Mouse (Mus musculus) forebrain, embryonic 15.5 days (tissue): Measurements from ENCODE around the gene Pllp. TPM values are rescaled to one million over a fixed set of nuclear protein-coding genes. Genes with fewer than 3 reads are reported as not detected.

Source experiments
- ATAC-seq: fragments of 200-750 bp; cut with Nextera tagmentation; replicated peaks from 2 replicates; pipeline ENCODE4 v1.8.0; 2017; ENCODE audit warnings: mild to moderate bottlenecking, moderate TSS enrichment, moderate library complexity
- H3K27ac ChIP-seq: fragments of 300-500 bp; sonication (generic); replicated peaks from 2 replicates; pipeline ENCODE4 v1.5.1; 2015; ENCODE audit warnings: mild to moderate bottlenecking, inconsistent platforms
- H3K27me3 ChIP-seq: fragments of 300-500 bp; sonication (generic); 2 replicates; pipeline ENCODE4 v1.6.1; 2015; ENCODE audit warnings: inconsistent platforms
- H3K36me3 ChIP-seq: fragments of 300-500 bp; sonication (generic); 2 replicates; pipeline ENCODE4 v1.6.1; 2015; ENCODE audit warnings: mild to moderate bottlenecking, inconsistent platforms
- H3K4me1 ChIP-seq: fragments of 300-500 bp; sonication (generic); 2 replicates; pipeline ENCODE4 v1.6.1; 2015; ENCODE audit warnings: inconsistent platforms
- H3K4me2 ChIP-seq: fragments of 300-500 bp; sonication (generic); replicated peaks from 2 replicates; pipeline ENCODE4 v1.6.1; 2015; ENCODE audit warnings: mild to moderate bottlenecking, inconsistent platforms
- H3K4me3 ChIP-seq: fragments of 300-500 bp; sonication (generic); 2 replicates; pipeline ENCODE4 v1.5.1; 2015; ENCODE audit warnings: mild to moderate bottlenecking, inconsistent platforms
- H3K9ac ChIP-seq: fragments of 300-500 bp; sonication (generic); replicated peaks from 2 replicates; pipeline ENCODE4 v1.6.1; 2015; ENCODE audit warnings: mild to moderate bottlenecking, inconsistent platforms
- H3K9me3 ChIP-seq: fragments of 300-500 bp; sonication (generic); 2 replicates; pipeline ENCODE4 v1.6.1; 2016; ENCODE audit warnings: inconsistent platforms
- WGBS: fragments of 180-500 bp; shearing (Covaris S2); methylation state at CpG from one replicate; pipeline ENCODE4 v1.1.7; 2015; ENCODE audit warnings: mixed read lengths; 5-methylcytosine and 5-hydroxymethylcytosine counted together
- polyA plus RNA-seq: library from polyadenylated mRNA; unstranded; fragments of >200 nt; fragmentation: Nextera tagmentation; extraction: Ambion mirVana; gene quantifications from 2 replicates; pipeline ENCODE4 v1.2.1, GENCODE M21; 2015

Gene Pllp
- polyA plus RNA-seq, 1 experiment from 2014 or later: 1.3 TPM

GRCm38 (mm10) chr8:94674384-94674783 lies 21.7 kb downstream of the Pllp start:
- peaks cover 48% of the 10 kb centered on the region for H3K36me3 ChIP-seq
- no peak overlapping the region for H3K9ac ChIP-seq
- H3K4me3 ChIP-seq: no peak overlapping the region
- no peak for ATAC-seq
- H3K27me3 ChIP-seq: no peaks in the 10 kb centered on the region
- H3K27ac ChIP-seq: no peak overlapping the region
- H3K4me2 ChIP-seq: no peak overlapping the region
- H3K9me3 ChIP-seq: no peaks in the 10 kb centered on the region
- WGBS: 95% methylated on average over 5 of the region's 5 CpGs
- peaks cover 8% of the 10 kb centered on the region; the same call in 1 of the 2 replicates for H3K4me1 ChIP-seq

- peak within 1 kb of the TSS; percentile 71 for H3K4me3 ChIP-seq
- peak; percentile 99 for ATAC-seq
- no peaks in the 10 kb centered on the region for H3K27me3 ChIP-seq
- H3K27ac ChIP-seq: peak within 1 kb of the TSS; percentile 90
- peaks cover 15% of the 10 kb centered on the region for H3K4me1 ChIP-seq
- peak within 1 kb of the TSS; percentile 88 for H3K9ac ChIP-seq
- peaks cover 20% of the 10 kb centered on the region for H3K36me3 ChIP-seq
- WGBS: under 1% methylated on average over 73 of the region's 74 CpGs
- H3K9me3 ChIP-seq: no peaks in the 10 kb centered on the region
- H3K4me2 ChIP-seq: peak within 1 kb of the TSS; percentile 58
These were observed 29.4 kb downstream of the Pllp start, which contains the start of gene Arl2bp for GRCm38 (mm10) chr8:94666456-94667308. TSS of gene Arl2bp (plus strand) at chr8:94666600.

DNA sequence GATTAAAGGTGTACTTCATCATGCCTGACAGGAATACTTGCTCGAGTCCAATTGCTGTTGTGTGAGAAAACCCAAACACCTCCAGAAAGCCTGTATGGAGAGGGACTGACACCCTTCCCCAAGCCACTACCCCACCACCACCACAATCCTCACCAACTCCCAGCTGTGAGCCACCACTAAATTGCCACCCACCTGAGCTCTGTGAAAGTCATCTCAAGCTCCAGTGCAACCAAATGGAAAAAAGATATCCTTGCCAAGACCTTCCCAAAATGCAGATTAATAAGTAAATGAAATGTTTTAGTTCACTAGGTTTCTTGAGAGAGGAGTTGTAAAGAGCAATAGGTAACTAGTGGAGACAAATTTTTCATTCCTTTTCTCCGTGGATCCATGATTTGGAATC lies 31.4 kb downstream of the Pllp start:
- H3K27ac ChIP-seq: no peak overlapping the region
- H3K4me3 ChIP-seq: no peak overlapping the region
- no peak for ATAC-seq
- H3K9me3 ChIP-seq: no peaks in the 10 kb centered on the region
- H3K9ac ChIP-seq: no peak overlapping the region
- H3K4me2 ChIP-seq: no peak overlapping the region
- WGBS: 84% methylated on average over 2 of the region's 2 CpGs
- no peaks in the 10 kb centered on the region for H3K27me3 ChIP-seq
- H3K4me1 ChIP-seq: peaks cover 15% of the 10 kb centered on the region
- H3K36me3 ChIP-seq: peaks cover 3% of the 10 kb centered on the region; the same call in 1 of the 2 replicates

DNA sequence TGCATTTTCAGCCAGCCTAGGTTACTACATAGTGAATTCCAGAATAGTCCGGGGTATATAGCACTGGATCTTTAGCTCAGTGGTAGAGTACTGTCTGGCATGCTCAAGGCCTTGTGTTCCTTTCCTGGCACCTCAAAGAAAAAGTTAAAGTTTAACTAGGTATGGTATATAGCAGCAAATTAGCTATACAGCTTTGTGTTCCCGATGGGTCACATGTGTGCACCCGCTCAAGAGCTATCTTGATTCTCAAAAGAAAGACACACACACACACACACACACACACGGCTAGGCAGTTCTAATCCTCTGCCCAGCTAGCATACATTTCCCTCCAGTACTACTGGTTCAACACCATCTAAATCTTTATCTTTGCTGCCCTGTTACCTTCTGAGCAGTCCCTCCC lies 35.7 kb downstream of the Pllp start:
- Histone ChIP-seq H3K4me3 (no peak overlapping the region), H3K36me3 (peaks cover 31% of the 10 kb centered on the region), H3K9ac (no peak overlapping the region), H3K4me1 (no peaks in the 10 kb centered on the region), H3K27me3 (no peaks in the 10 kb centered on the region), H3K27ac (no peak overlapping the region), H3K4me2 (no peak overlapping the region), H3K9me3 (no peaks in the 10 kb centered on the region)
- 88% methylated on average over 4 of the region's 4 CpGs for WGBS
- ATAC-seq: no peak

- ATAC-seq: no peak
- Histone ChIP-seq H3K4me1 (no peaks in the 10 kb centered on the region), H3K4me2 (no peak overlapping the region), H3K27me3 (no peaks in the 10 kb centered on the region), H3K4me3 (no peak overlapping the region), H3K27ac (no peak overlapping the region), H3K36me3 (peaks cover 50% of the 10 kb centered on the region), H3K9ac (no peak overlapping the region), H3K9me3 (no peaks in the 10 kb centered on the region)
- 85% methylated on average over 2 of the region's 2 CpGs for WGBS
These were observed 38.0 kb downstream of the Pllp start for GRCm38 (mm10) chr8:94658031-94658430.

DNA sequence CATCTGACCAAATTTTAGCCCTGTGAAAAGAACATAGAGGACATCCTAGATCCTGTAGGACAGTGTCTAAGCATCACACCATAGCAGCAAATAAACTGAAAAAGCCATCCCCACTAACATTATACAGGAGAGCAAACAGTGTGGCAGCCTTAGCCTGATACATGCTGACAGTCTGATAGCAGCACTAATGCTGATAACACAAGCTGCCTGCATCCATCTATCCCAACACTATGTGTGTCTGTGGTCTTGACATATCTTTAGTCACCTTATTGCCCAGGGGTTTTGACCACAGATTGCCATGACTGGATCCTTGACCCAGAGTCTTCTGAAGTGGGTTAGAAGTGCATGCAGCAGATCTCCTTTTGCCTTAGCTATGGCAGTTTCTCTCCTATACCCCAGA lies 41.1 kb downstream of the Pllp start:
- H3K9ac ChIP-seq: no peak overlapping the region
- H3K27me3 ChIP-seq: no peaks in the 10 kb centered on the region
- peaks cover 70% of the 10 kb centered on the region for H3K36me3 ChIP-seq

DNA sequence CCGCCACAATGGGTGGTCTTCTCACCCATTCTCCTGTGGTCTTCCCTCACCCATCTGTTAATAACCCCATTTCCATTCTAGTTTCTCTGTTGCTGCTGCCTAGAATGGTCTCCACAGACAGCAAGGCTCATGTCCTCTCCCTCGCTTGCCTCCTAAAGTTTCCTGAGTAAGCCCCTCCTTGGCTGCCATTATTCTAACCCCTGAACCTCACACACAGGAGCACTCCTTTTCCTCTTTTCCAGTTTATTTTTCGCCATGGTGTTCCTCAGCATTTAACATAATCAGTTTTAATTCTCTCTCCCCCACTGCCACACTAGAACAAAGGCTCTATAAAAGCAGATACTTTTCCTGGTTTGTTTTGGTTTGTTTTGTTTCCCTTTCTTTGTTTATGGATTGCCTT lies 43.1 kb downstream of the Pllp start:
- WGBS: 88% methylated on average over 3 of the region's 3 CpGs
- no peaks in the 10 kb centered on the region for H3K9me3 ChIP-seq
- H3K27me3 ChIP-seq: no peaks in the 10 kb centered on the region
- H3K9ac ChIP-seq: no peak overlapping the region
- ATAC-seq: no peak
- H3K4me1 ChIP-seq: no peaks in the 10 kb centered on the region
- H3K4me2 ChIP-seq: no peak overlapping the region
- peaks cover 77% of the 10 kb centered on the region for H3K36me3 ChIP-seq
- H3K4me3 ChIP-seq: no peak overlapping the region
- no peak overlapping the region for H3K27ac ChIP-seq

More for the DNA sequence above, 41.1 kb downstream of the Pllp start:
- no peak overlapping the region for H3K27ac ChIP-seq
- no peaks in the 10 kb centered on the region for H3K9me3 ChIP-seq
- no peak for ATAC-seq
- no peak overlapping the region for H3K4me2 ChIP-seq
- H3K4me3 ChIP-seq: no peak overlapping the region
- no peaks in the 10 kb centered on the region for H3K4me1 ChIP-seq

GRCm38 (mm10) chr8:94649496-94649895 lies 46.6 kb downstream of the Pllp start:
- Histone ChIP-seq H3K4me2 (no peak overlapping the region), H3K27ac (no peak overlapping the region), H3K4me3 (no peak overlapping the region), H3K9me3 (no peaks in the 10 kb centered on the region), H3K4me1 (no peaks in the 10 kb centered on the region), H3K9ac (no peak overlapping the region), H3K36me3 (peaks cover 74% of the 10 kb centered on the region), H3K27me3 (no peaks in the 10 kb centered on the region)
- ATAC-seq: no peak
- WGBS: 32% methylated on average over 3 of the region's 3 CpGs

DNA sequence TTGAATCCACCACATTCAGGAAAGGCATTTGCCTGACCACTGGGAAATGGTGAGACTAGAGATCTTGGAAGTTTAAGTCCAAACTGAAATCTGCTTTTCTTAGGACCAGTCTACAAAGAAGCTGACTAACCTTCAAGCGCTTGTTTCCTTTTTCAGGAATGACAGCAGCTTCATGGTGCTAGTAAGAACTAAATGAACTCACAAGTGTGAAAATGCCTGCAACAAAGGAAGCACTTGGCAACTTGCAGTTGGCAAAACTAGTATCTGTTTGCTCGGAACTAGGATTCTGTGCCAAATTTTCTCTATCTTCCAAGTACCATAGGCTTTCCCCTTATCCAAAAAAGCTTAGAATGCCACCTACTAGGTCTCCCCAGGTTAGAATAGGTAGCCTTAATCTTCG lies 49.9 kb downstream of the Pllp start:
- no peaks in the 10 kb centered on the region for H3K4me1 ChIP-seq
- no peak overlapping the region for H3K27ac ChIP-seq
- WGBS: 89% methylated on average over 3 of the region's 3 CpGs
- H3K36me3 ChIP-seq: peaks cover 70% of the 10 kb centered on the region
- no peak overlapping the region for H3K4me2 ChIP-seq
- H3K4me3 ChIP-seq: no peak overlapping the region
- H3K9ac ChIP-seq: no peak overlapping the region
- no peaks in the 10 kb centered on the region for H3K27me3 ChIP-seq
- ATAC-seq: no peak
- H3K9me3 ChIP-seq: no peaks in the 10 kb centered on the region

DNA sequence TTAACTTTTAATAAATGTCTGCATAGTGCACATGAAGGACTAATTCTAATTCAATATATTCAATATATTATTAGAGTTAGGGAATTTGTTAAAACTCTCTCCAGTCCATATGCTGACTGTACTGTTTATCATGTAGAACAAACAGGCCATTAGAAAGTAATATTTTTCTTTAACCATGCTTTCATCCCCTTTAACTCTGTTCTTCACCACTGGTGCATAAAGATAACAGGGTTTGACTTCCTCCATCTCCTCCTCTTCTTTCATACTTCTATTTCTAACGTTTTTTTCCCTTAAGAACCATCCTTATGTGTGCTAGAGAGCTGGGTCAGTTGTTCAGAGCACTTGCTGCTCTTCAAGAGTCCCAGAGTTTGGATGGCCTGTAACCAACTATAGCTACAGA lies 50.9 kb downstream of the Pllp start:
- H3K36me3 ChIP-seq: peaks cover 77% of the 10 kb centered on the region
- WGBS: 65% methylated on average over 1 of the region's 1 CpGs
- H3K4me2 ChIP-seq: no peak overlapping the region
- H3K27me3 ChIP-seq: no peaks in the 10 kb centered on the region
- no peak overlapping the region for H3K27ac ChIP-seq
- H3K4me1 ChIP-seq: no peaks in the 10 kb centered on the region
- H3K9me3 ChIP-seq: no peaks in the 10 kb centered on the region
- no peak overlapping the region for H3K4me3 ChIP-seq
- ATAC-seq: no peak
- no peak overlapping the region for H3K9ac ChIP-seq

GRCm38 (mm10) chr8:94641938-94642337 lies 54.1 kb downstream of the Pllp start:
- Histone ChIP-seq H3K4me1 (no peaks in the 10 kb centered on the region), H3K27me3 (no peaks in the 10 kb centered on the region), H3K4me2 (no peak overlapping the region), H3K9me3 (no peaks in the 10 kb centered on the region), H3K36me3 (peaks cover 81% of the 10 kb centered on the region), H3K27ac (no peak overlapping the region), H3K4me3 (no peak overlapping the region), H3K9ac (no peak overlapping the region)
- ATAC-seq: no peak
- 92% methylated on average over 3 of the region's 3 CpGs for WGBS

DNA sequence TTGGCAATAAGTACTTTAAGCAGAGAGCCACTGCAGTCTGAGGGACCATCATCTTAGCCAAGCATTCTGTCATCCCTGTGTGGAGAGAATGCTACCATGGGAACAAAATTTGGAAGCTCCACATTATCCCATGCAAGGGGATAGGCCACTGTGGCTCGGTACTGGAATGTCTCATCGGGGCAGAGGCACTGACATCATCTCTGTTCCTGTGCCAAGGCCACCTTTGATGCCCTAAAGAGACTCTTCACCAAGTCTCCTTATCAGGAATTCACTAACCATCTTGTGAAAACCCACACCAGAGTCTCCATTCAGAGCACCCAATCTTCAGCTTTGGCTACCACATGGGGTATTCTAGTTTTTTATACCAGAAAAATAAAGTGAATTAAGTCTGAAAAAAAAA lies 54.9 kb downstream of the Pllp start:
- ATAC-seq: no peak
- Histone ChIP-seq H3K27me3 (no peaks in the 10 kb centered on the region), H3K4me2 (no peak overlapping the region), H3K36me3 (peaks cover 81% of the 10 kb centered on the region), H3K4me3 (no peak overlapping the region), H3K27ac (no peak overlapping the region), H3K4me1 (no peaks in the 10 kb centered on the region), H3K9ac (no peak overlapping the region), H3K9me3 (no peaks in the 10 kb centered on the region)
- WGBS: 82% methylated on average over 2 of the region's 2 CpGs

- Histone ChIP-seq H3K4me3 (no peak overlapping the region), H3K4me2 (no peak overlapping the region), H3K9me3 (no peaks in the 10 kb centered on the region), H3K9ac (no peak overlapping the region), H3K27me3 (no peaks in the 10 kb centered on the region), H3K36me3 (peaks cover 76% of the 10 kb centered on the region), H3K27ac (no peak overlapping the region), H3K4me1 (no peaks in the 10 kb centered on the region)
- no peak for ATAC-seq
These were observed 61.9 kb downstream of the Pllp start for GRCm38 (mm10) chr8:94634211-94634610.
